Mouse (Mus musculus): ENCODE measurements around the gene Lrmda. TPM values are rescaled to one million over a fixed set of nuclear protein-coding genes. Genes with fewer than 3 reads are reported as not detected.

Gene Lrmda
- polyA plus RNA-seq, 1 experiment from 2014 or later = 0.23 TPM

DNA sequence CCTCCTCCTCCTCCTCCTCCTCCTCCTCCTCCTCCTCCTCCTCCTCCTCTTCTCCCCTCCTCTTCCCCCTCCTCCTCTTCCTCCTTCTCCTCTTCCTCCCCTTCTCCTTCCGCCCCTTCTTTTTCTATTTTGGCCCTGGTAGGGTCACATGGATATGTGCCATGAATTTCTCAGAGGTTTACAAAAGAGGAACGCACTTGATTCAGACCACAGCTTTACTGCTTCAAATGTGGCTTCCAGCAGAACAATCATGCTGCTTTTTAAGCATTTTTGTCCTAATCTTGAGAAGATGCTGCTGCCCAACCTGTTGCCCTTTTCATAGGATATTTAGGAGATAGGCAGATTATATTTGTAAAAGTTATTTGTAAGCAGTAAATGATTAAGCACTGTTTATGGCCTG, 903.7 kb downstream of the Lrmda start:
- H3K4me1 ChIP-seq (replicated peaks) = no peaks in the 10 kb centered on the region; the same call in 1 of the 2 replicates
- no peak overlapping the region for H3K27ac ChIP-seq
- ATAC-seq = no peak
- 88% methylated on average over 2 of the region's 2 CpGs for WGBS
- H3K9ac ChIP-seq (replicated peaks) = no peak overlapping the region
- H3K36me3 ChIP-seq = no peaks in the 10 kb centered on the region
- no peaks in the 10 kb centered on the region for H3K27me3 ChIP-seq
- no peak overlapping the region for H3K4me3 ChIP-seq (replicated peaks)
- no peak overlapping the region for H3K4me2 ChIP-seq (replicated peaks)
- no peaks in the 10 kb centered on the region for H3K9me3 ChIP-seq

DNA sequence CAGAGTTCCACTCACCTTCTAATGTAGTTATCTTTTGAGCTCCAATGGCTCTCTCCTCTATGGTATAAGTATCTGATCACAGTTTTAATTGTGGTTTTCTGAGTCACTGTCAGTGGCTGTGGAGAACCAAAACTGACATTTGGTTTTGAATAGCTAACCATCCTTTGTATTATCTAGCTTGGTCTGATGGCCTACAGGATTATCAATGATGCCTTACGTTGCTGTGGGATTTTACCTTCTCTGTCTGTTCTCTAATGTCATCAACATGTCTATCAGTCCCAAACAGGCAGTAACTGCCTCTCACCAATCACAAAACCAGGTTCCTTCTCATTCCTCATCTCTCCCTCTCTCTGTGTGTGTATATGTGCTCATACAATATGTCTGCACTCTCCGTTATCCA, 908.8 kb downstream of the Lrmda start:
- H3K9me3 ChIP-seq = no peaks in the 10 kb centered on the region
- 76% methylated on average over 2 of the region's 2 CpGs for WGBS
- no peak for ATAC-seq
- no peak overlapping the region for H3K4me2 ChIP-seq (replicated peaks)
- no peak overlapping the region for H3K9ac ChIP-seq (replicated peaks)
- H3K36me3 ChIP-seq = no peaks in the 10 kb centered on the region
- no peak overlapping the region for H3K4me3 ChIP-seq (replicated peaks)
- no peaks in the 10 kb centered on the region for H3K4me1 ChIP-seq (replicated peaks)
- no peak overlapping the region for H3K27ac ChIP-seq
- H3K27me3 ChIP-seq = no peaks in the 10 kb centered on the region

DNA sequence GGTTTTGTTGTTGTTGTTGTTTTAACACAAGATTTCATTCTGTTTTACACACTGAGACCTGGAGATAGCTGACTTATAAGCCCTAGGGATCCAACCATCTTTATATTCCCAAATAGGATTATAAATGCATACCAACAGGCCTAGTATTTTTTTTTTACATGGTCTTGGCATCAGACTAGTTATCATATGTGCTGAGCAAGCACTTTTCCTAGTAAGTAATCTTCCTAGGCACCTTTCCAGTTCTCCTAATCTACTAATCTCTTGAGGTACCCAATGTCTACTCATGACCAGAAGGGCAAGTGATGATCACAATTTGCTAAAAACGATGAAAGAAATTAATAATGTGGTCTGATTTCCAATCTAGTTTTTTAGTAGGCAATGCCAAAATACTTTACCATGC, 909.2 kb downstream of the Lrmda start:
- H3K9ac ChIP-seq (replicated peaks) = no peak overlapping the region
- H3K4me2 ChIP-seq (replicated peaks) = no peak overlapping the region
- no peak overlapping the region for H3K4me3 ChIP-seq (replicated peaks)
- WGBS = 94% methylated on average over 1 of the region's 1 CpGs
- no peaks in the 10 kb centered on the region for H3K4me1 ChIP-seq (replicated peaks)
- no peaks in the 10 kb centered on the region for H3K36me3 ChIP-seq
- no peaks in the 10 kb centered on the region for H3K27me3 ChIP-seq
- H3K27ac ChIP-seq = no peak overlapping the region
- no peak for ATAC-seq
- no peaks in the 10 kb centered on the region for H3K9me3 ChIP-seq

DNA sequence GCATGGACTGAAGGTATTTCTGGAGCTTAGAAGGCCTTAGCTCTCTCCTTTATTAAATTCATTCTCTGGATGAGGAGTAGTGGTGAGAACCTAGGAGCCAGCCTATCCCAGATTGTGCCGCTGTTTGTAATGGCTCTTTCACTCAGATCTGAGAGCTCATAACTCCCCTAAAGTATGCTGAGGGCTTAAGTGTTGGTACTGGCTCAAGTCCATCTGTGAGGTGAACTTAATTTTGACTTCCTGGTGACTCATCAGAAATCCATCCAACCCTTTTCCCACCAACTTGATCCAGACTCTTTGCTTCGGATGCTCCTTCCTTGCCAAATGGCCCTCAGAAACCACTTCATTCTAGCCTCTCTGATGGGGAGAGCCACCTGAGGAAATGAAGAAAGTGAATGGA, 910.1 kb downstream of the Lrmda start:
- no peak overlapping the region for H3K4me3 ChIP-seq (replicated peaks)
- no peaks in the 10 kb centered on the region for H3K27me3 ChIP-seq
- H3K4me1 ChIP-seq (replicated peaks) = no peaks in the 10 kb centered on the region
- no peaks in the 10 kb centered on the region for H3K36me3 ChIP-seq
- H3K9me3 ChIP-seq = no peaks in the 10 kb centered on the region
- WGBS = 89% methylated on average over 2 of the region's 2 CpGs
- no peak overlapping the region for H3K9ac ChIP-seq (replicated peaks)
- H3K4me2 ChIP-seq (replicated peaks) = no peak overlapping the region
- ATAC-seq = no peak
- H3K27ac ChIP-seq = no peak overlapping the region

DNA sequence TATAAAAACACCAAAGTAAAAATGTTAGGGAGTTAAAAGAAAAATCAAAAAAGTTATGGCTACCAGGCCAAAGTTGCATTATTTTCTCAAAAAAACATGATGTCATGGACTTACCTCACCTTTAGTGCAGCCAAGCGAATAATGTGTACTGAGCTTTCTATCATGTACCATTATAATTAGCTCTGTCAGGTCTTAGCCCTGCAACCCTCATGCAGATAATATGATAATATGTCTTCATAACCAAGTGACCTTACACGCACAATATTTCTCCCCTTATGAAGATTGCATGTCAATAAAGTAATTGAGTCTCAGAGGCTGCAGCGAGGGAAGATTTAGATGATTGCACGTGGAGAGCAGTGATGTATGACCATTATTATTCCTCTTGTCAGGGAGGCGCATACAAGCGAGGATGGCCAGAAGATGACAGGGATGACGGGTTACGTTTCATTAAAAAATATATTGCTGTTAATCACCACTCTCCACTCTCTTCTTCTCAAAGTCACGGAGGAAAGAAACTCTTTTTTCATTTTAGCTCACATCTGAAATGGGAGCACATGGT, 911.1 kb downstream of the Lrmda start:
- no peak for ATAC-seq
- Histone ChIP-seq H3K36me3 (no peaks in the 10 kb centered on the region), H3K27me3 (no peaks in the 10 kb centered on the region), H3K4me2 (replicated peaks) (no peak overlapping the region), H3K4me3 (replicated peaks) (no peak overlapping the region), H3K9me3 (no peaks in the 10 kb centered on the region), H3K9ac (replicated peaks) (no peak overlapping the region), H3K4me1 (replicated peaks) (no peaks in the 10 kb centered on the region), H3K27ac (no peak overlapping the region)
- WGBS = 74% methylated on average over 9 of the region's 9 CpGs

DNA sequence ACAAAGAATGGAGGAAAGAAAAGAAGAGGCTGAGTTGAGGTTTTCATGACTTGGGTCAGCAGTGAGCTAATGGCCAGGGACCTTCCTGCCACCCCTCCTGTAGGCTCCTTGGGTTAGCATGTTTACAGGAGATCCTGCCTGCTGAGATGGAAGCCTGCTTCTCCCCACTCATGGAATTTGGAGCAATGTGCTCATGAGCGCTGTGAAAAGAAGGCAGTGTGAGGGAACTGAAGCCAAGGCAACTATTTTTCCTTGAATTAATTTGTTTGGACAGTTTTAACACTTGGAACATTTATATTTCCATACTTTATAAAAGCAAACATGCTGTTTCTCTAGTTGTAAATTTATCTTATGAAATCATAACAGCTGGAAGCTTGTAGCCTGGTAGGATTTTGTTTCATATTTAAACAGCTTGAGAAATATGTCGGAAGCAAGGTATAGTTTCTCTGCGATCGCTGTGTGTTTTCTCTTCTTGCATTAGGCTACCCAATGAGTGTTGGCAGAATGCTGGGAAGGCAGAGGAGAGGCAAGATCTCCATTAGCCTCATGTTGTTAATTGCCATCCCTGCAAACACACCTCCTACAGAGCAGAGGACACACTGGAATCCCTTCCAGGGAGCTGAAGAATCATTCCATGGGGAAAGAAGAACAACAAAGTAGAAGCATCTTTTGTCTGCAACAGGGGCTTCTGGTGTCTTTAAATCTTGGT, 911.8 kb downstream of the Lrmda start:
- ATAC-seq = no peak
- Histone ChIP-seq H3K9ac (replicated peaks) (no peak overlapping the region), H3K9me3 (no peaks in the 10 kb centered on the region), H3K4me1 (replicated peaks) (no peaks in the 10 kb centered on the region), H3K36me3 (no peaks in the 10 kb centered on the region), H3K4me3 (replicated peaks) (no peak overlapping the region), H3K27me3 (no peaks in the 10 kb centered on the region), H3K4me2 (replicated peaks) (no peak overlapping the region), H3K27ac (no peak overlapping the region)
- 90% methylated on average over 4 of the region's 4 CpGs for WGBS

DNA sequence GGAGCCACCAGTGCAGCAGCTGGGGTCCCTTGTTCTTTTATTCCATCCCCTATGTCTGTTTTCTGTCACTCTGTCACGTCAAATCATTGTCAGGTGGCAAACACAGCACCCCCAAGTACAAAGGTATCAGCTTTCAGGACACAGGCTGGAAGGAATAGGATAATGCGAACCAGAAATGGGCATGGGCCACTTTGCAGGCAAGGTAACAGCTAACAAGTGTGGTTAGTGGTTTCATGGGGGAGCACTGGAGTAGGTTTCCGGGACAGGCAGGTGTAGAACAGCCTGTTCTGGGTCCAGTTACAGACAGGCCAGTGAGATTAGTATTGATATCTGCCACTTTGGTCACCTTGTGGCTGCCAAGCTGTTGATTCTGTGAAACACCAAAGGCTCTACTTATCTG, 917.2 kb downstream of the Lrmda start:
- no peak overlapping the region for H3K4me2 ChIP-seq (replicated peaks)
- H3K27me3 ChIP-seq = no peaks in the 10 kb centered on the region
- no peaks in the 10 kb centered on the region for H3K9me3 ChIP-seq
- H3K27ac ChIP-seq = no peak overlapping the region
- no peak overlapping the region for H3K4me3 ChIP-seq (replicated peaks)
- ATAC-seq = no peak
- H3K4me1 ChIP-seq (replicated peaks) = no peaks in the 10 kb centered on the region
- 71% methylated on average over 3 of the region's 3 CpGs for WGBS
- no peaks in the 10 kb centered on the region for H3K36me3 ChIP-seq
- no peak overlapping the region for H3K9ac ChIP-seq (replicated peaks)

DNA sequence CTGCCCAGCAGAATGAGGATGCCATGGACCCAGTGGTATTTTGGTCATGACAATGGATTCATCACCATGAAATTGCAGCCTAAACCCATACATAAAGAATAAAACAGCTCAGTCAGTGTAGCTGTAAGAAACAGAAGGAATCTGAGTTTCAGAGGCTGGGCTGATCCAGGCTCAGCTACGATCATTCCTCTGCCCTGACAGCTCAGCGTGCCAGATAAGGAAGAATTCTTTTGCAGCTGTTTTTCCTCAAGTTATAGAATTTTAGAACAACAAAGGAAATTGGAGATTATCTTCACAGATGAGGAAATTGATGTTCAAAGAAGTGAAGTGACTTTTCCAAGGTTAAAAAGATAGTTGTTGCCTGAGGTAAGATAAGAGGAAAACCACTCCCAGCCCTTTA, 921.1 kb downstream of the Lrmda start:
- Histone ChIP-seq H3K4me1 (replicated peaks) (0 out of 2 replicates have a peak, but pooled peaks cover 2% of the 10 kb centered on the region), H3K27me3 (no peaks in the 10 kb centered on the region), H3K9me3 (no peaks in the 10 kb centered on the region), H3K4me3 (replicated peaks) (no peak overlapping the region), H3K4me2 (replicated peaks) (no peak overlapping the region), H3K36me3 (no peaks in the 10 kb centered on the region), H3K9ac (replicated peaks) (no peak overlapping the region), H3K27ac (no peak overlapping the region)
- WGBS = 58% methylated on average over 2 of the region's 2 CpGs
- ATAC-seq = no peak

DNA sequence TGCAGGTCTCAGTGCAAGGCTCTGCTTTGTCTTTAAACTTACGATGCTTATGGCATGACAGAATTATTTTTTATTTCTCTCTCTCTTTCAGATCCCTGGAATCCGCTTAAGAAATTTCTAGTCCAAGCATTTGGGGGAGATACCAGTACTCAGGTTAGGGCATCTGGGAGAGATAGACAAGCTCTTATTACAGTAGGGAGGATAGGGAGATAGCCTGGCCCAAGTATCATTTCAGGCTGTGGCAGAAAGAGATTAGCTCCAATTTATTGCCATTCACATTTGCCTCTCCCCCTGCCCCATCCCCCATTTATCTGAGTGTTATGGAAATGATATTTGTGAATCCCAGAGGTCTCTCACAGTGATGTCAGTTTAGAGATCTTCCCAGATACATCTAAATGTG, 923.1 kb downstream of the Lrmda start:
- Histone ChIP-seq H3K9me3 (no peaks in the 10 kb centered on the region), H3K27me3 (no peaks in the 10 kb centered on the region), H3K27ac (no peak overlapping the region), H3K4me3 (replicated peaks) (no peak overlapping the region), H3K4me2 (replicated peaks) (no peak overlapping the region), H3K9ac (replicated peaks) (no peak overlapping the region), H3K36me3 (no peaks in the 10 kb centered on the region), H3K4me1 (replicated peaks) (0 out of 2 replicates have a peak, but pooled peaks cover 2% of the 10 kb centered on the region)
- no peak for ATAC-seq
- 96% methylated on average over 2 of the region's 2 CpGs for WGBS

DNA sequence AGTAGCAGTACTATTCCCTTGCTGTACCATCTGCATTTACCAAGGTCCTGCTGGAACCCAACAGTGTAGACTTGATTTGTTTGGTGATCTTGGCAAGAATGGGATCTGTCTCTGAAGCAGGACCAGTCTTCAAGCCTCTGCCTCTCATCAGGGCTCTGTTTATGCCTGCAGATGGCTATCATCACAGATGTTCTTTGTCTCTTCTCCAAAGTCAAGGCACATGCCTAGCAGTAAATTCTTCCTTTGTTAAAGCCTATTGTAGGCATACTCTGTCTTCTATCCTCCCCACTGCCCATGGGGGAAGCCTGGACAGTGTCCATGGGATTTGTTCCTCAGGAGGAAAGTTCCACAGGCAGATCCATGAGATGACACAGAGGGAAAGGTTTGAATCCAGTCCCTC, 930.0 kb downstream of the Lrmda start:
- Histone ChIP-seq H3K27me3 (no peaks in the 10 kb centered on the region), H3K4me3 (replicated peaks) (no peak overlapping the region), H3K27ac (no peak overlapping the region), H3K9ac (replicated peaks) (no peak overlapping the region), H3K4me2 (replicated peaks) (no peak overlapping the region), H3K4me1 (replicated peaks) (0 out of 2 replicates have a peak, but pooled peaks cover under 1% of the 10 kb centered on the region), H3K36me3 (no peaks in the 10 kb centered on the region), H3K9me3 (no peaks in the 10 kb centered on the region)
- no peak for ATAC-seq

DNA sequence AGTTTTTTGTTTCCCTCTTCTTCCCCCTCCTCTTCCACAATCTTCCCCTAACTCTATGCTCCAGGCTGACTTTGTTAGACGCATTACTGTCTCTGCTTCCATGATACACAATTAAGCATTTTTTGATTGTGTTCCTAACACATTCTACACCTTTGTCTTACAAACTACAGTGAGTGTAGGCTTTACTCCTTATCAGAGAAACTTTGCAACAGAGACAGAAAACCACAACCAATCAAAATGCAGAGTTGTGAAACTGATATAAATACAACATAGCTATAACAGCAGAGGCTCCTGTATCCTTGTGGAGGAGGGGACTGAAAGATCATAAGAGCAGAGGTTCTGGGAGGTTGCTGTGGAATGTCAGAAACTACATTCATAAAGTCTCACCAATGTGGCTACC, 933.5 kb downstream of the Lrmda start:
- no peaks in the 10 kb centered on the region for H3K9me3 ChIP-seq
- no peaks in the 10 kb centered on the region for H3K27me3 ChIP-seq
- 74% methylated on average over 1 of the region's 1 CpGs for WGBS
- no peaks in the 10 kb centered on the region for H3K4me1 ChIP-seq (replicated peaks)
- H3K9ac ChIP-seq (replicated peaks) = no peak overlapping the region
- no peak overlapping the region for H3K4me3 ChIP-seq (replicated peaks)
- no peaks in the 10 kb centered on the region for H3K36me3 ChIP-seq
- H3K4me2 ChIP-seq (replicated peaks) = no peak overlapping the region
- ATAC-seq = no peak
- H3K27ac ChIP-seq = no peak overlapping the region

DNA sequence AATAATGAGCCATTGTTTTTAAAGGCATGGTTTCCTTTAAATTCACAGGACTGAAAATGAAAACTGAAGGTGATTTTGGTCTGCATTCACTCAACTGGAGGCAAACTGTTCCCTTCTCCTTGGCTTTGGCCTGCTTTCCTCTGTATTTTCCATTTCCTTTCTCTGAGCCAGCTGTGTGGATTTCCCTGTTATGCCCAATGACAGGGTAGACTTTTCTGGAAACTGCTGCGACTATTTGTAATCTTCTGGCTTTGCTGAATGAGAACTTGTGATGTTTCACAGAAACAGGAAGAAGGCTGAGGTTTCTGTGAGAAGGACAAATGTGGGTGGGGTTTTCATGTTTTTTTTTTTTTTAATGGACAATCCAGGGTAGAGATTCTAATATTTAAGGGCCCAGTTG, 940.7 kb downstream of the Lrmda start:
- Histone ChIP-seq H3K9ac (replicated peaks) (no peak overlapping the region), H3K27me3 (no peaks in the 10 kb centered on the region), H3K4me3 (replicated peaks) (no peak overlapping the region), H3K4me1 (replicated peaks) (no peaks in the 10 kb centered on the region), H3K4me2 (replicated peaks) (no peak overlapping the region), H3K27ac (no peak overlapping the region), H3K36me3 (no peaks in the 10 kb centered on the region), H3K9me3 (no peaks in the 10 kb centered on the region)
- 100% methylated on average over 1 of the region's 1 CpGs for WGBS
- no peak for ATAC-seq
